Mouse (Mus musculus) MN1 (cell line): ENCODE data around the gene Nkpd1.

ENCODE experiments used
- DNase-seq: peaks from one replicate; pipeline ENCODE4 v3.0.0-alpha.2; 2016; ENCODE audit warnings: low spot score

The Nkpd1 gene

DNA sequence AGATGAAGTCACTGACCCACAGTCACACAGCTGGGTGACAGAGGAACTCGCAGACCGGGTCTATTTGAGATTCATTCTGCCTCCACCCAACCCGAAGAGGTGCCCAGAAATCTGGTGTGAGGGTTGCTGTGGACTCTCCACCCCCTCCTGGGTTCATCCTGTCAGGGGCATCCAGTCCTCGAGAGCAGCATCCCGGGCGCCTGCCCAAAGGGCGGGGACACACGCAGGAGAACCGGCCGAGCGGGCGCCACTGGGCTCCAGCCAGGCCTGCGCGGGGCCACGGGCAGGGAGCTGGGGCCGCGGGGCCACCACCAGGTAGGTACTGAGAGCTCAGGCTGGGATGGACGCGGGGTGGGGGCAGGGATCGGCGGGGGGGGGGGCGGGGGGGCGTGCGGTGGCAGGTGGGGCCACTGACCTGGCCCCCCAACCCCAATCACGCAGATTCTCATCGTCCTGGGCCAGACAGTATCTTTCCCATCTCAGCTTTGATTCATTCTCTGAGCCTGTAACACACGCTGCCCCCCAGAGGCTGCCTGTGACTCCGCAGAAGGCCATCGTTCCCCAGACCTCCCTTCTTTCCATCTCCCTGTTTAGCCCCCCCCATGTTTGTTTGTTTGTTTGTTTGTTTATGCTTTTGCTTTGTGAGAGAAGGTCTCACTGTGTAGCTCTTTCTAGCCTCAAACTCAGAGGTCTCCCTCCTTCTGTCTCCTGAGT, at the start of gene Nkpd1:
Gene Nkpd1, plus strand, starts transcription at position 187 of the 714 bp plus-strand sequence.
- DNase-seq: no peak

DNA sequence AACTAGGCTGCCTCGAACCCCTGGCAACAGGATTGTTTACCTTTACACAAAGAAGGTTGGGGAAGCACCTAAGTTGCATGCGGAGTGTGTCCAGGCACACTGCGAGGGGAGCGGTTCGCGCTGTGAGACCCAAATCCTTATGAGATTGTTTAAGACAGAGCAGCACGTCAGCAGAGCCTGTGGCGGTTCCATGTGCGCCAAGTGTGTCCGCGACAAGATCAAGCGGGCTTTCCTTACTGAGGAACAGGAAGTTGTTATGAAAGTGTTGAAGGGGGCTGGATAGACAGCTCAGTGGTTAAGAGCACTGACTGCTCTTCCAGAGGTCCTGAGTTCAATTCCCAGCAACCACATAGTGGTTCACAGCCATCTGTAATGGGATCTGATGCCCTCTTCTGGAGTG, 49.4 kb upstream of the Nkpd1 start:
- DNase-seq: no peak

DNA sequence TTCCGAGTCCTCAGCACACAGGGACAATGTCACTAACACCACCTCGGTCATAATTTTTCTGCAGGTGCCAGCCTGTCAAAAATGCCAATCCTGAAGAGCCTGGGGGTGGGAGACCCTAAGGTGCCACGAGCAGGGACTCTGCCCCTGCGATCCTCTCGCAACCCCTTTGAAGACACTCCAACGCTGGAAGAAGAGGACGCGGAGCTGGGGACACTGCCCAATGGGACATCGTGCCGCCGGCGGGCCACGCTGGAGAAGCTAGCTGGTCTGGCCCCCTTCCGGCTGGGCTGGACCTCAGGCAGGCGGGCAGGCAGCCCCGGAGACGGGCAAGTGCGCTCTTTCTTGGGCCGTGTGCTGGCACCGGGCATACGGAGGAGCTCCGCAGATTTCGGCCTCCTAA, 48.2 kb upstream of the Nkpd1 start:
- DNase-seq: no peak

DNA sequence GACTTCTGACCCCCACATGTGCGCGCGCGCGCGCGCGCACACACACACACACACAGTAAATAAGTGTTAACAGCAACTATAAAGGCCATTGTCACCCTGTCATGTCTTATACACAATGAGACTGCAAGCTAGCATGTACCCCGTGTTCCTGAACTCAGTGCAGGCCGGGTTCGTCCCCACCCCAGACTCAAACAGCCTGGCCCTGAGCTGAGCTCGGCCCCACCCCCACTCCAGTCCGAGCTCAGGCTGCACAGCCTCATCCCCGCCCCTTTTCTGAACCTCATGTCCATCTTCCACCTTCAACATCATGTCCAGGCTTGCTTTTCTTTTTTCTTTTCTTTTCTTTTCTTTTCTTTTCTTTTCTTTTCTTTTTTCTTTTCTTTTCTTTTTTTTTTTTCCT, 47.3 kb upstream of the Nkpd1 start:
- no peak for DNase-seq

DNA sequence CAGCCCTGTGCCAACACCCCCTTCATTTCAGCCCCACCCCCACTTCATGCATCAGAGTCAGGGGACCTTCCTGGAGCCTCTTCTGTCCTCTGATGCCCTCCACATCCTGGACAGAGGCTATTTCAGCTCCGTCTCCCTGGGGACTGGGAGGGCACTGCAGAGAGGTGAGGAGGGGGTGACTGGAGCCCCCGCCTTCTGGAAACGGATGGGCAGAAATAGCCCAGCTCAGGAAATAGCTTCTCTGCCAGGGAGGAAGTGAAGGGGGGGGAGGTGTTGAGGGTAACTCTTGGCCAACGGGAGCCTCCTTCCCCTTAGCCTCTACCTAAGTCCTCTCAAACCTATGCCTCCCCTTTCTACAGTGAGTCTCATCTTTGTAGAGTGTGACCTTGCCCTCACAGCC, 45.2 kb upstream of the Nkpd1 start:
- no peak for DNase-seq

DNA sequence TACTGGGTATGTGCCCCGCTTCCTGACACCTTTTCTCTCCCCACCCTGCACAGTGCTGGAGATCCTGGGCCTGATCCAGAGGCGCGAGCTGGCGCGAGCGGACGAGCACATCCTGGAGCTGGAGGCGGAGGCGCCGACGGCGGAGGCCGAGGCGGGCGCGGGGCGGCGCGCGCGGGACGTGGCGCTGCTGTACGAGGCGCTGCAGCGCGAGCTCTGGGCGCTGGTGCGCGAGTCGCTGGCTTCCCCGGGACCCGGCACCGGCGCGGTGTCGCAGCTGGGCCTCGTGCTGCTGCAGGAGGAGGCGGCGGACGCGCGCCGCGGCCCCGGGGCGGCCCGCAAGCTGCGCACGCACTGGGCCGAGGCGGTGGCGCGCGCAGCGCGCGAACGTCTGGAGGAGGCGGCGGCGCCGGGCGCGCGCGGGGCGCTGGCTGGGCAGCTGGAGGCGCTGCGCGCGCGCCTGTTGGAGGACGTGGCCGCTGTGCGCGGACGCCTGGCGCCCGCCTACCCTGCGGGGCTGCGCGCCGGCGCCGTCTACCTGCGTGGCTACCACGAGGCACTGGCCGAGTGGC, 43.7 kb upstream of the Nkpd1 start:
- no peak for DNase-seq

DNA sequence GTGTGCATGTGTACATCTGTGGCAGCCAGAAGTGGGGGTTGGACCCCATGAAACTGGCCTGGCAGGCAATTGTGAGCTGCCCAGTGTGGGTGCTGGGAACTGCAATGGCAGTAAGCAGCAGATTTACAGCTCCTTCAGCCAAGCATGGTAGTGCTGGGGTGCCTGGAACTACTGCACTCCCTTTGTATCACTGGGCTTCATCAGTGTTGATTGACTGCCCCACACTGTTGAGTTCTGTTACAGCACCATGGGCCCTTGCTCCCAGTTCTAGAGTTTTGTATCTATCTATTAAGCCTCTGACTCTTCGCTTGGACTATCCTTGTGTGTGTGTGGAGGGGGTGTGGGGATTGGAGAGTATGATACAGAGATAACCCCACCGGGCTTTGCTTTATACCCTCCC, 40.6 kb upstream of the Nkpd1 start:
- no peak for DNase-seq

DNA sequence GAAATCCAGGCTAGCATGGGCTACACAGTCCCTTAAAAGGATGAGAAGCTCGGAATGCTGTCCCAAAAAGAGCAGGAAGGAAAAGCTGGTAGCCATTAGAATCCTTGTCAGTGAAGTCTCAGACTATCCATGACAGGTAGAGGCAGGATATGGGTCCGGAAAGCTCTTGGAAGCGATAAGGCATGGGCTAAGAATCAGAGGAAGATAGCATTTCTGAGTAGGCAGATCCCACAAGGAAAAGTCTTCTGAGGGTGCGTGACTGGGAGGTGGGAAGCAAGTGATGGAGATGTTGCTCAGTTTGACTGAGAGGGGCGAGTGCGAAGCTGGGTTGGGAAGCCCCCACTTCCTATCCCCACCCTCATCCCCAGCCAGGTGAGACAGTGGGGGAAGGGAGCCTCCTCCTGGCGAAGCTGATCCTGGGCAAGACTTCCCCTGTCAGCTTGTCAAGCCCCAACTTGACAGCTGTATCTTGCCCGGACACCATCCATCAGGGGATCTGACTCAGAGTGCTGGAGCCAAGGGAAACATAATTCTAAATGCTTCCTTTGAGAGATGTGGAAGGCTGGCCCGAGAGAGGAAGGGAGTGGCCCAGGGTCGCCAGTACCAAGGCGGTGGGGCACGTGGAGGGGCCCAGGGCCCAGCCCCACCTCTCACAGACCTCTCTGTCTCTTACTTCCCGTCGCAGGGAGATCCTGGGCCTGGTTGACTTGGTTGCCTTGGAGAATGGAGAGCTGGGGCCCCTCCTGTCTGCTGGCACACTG, 39.8 kb upstream of the Nkpd1 start:
- DNase-seq: no peak

DNA sequence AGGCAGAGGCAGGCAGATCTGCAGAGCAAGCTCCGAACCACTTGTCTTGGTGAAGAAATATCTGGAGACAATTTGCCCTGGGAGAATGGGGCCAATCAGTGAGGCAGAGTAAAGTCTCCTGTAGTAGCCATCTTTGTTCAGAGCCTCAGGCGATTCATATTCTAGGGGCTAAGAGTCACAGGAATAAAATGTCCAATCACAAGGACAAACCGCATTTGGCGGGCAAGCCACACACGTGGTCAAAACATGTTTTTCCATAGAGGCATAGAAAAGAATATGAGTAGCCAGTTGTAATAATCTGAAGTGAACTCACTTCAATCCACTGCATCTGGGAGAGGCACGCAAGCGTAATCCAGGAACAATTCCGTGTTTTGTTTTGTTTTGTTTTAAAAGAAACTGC, 34.4 kb upstream of the Nkpd1 start:
- DNase-seq: no peak

DNA sequence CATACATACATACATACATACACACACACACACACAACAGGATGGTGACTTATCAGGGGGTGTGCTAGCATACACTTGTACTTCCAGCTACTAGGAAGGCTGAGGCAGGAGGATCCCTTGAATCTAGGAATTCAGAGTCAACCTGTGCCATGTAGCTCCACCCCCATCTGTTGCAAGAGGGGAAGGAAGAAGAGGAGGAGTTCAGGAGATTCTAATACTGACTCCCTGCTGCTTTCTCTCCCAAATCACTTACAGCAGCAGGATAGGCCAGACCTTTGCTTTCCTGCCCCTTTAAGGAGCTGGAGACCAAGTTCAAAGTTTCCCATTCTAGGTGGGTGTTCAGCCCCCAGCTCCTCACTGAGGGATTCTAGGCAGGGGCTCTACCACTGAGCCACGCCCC, 32.1 kb upstream of the Nkpd1 start:
- no peak for DNase-seq

DNA sequence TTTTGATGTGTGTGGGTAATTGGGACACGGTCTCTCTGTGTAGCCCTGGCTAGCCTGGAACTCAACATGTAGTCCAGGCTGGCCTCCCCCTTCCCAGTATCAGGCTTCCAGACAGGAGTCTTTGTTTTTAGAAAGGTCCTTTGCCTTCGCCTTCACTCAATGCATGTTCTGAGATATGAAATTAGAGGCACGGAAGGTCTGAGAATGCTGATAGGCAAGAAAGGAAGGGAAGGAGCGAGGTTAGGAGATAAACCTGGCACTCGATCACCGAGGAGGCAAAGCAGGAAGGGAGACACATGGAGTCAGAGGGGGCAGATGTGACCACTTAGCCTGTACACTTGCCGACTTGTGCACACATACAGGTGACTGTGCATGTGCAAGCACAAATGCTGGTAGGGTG, 31.1 kb upstream of the Nkpd1 start:
- DNase-seq: no peak

DNA sequence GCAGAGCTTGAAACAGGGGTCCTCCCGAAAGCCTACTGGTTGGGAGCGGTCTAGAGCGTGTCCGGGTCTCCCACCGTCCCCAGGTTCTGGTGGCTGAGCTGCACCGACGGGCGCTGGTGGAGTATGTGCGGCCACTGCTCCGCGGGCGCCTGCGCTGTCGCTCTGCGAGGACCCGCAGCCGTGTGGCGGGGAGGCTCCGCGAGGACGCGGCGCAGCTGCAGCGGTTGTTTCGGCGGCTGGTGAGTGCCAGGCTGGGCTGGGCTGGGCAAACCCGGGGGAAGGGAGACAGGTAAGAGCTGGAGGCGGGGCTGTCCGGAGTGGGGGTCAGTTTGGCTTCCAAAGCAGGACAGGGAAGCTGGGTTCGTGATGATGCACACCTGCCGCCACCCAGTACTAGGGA, 28.1 kb upstream of the Nkpd1 start:
- no peak for DNase-seq

DNA sequence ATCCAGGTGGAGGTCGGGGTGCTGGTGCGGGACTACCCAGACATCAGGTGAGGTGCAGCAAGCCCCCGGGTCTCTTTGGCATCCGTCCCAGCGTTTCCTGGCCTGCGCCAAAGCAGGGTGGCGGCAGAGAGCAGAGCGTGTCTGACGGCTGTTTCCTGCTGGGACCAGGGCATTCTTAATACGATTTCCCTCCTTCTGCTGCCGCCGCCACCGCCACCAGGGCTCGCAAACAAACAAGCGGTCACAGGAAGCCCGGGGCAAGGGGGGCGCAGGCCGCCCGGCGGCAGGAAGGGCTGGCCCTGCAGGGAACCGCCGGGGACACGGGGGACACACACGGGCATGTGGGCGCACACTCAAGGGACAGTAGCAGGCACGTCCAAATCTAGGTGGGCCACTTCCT, 25.9 kb upstream of the Nkpd1 start:
- DNase-seq: peak; percentile 40

DNA sequence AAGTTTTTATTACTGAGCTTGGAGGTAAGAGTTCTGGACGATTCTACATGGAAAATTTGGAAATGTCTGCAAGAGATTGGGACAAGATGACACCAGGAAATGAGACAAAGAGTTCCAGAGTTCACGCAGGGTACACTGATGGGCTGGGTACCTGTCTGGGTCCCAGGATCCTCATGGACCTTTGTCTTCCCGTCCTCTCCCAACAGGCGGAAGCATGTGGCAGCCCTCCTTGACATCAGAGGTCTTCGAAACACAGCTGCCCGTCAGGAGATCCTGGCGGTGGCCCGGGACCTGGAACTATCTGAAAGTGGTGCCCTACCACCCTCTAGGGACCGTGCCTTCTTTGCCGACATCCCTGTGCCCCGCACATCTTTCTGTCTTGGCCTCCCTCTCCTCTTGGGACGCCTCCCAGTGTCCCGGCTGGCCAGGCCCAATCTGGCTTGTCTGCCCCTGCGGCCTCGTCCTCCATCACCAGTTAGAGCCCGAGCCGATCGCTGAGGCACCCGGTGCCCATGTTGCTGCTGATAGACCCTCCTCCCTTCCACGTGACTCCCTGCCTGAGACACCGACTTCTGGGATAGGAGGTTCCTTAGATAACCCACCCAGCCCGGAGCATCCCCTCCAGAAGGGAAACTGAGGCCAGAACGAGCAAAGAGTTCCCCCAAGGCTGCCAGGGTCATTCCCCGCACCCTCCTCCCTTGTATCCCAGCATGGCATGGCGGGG, 22.7 kb upstream of the Nkpd1 start:
- no peak for DNase-seq

DNA sequence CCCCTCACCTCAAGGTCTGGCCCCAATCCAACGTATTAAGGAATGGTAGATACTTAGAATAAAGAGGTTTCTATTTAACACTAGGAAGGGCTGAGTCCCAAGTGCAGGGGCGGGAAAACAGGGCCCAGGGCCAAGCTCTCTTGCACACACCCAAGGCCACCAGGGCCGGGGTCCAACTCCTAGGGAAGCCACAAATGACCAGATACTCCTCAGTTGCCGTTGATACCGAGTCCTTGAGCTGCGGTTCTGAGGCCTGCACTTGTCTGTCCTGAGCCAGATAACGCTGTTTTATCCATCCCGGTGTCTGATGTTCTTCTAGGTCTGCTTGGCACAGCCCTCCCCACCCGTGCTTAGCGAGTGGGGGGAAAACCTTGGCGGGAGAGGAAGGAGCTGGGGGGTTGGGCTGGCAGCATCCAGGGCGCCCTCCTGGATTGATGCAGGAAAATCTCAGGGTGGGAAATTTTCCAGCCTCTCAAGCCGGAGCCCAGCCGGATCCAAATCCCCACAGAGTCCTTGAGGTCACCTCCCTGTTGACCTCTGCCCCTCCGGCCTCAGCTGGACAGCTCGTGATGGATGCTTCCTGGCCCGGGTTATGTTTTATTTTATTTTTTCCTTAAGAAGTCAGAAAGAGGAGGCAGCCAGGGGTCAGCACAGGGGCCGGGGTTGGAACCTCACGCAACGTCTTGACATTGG, 22.0 kb upstream of the Nkpd1 start:
- no peak for DNase-seq

DNA sequence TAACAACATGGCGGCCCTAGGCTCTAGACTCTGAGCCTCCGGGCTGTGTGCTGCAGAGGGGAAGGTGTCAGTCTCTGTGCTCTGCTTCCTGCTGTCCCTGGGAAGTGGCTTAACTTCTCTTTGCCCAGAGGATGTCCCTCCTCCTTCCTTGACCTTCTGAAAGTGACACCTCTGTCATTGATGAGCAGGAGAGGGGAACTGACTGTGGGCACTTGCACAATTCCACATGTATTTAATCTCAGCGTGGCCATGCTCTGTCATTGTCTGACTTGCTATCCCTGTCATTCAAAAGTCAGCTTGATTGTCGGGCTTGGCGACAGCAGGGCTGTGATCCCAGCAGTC, 21.5 kb upstream of the Nkpd1 start:
- no peak for DNase-seq

DNA sequence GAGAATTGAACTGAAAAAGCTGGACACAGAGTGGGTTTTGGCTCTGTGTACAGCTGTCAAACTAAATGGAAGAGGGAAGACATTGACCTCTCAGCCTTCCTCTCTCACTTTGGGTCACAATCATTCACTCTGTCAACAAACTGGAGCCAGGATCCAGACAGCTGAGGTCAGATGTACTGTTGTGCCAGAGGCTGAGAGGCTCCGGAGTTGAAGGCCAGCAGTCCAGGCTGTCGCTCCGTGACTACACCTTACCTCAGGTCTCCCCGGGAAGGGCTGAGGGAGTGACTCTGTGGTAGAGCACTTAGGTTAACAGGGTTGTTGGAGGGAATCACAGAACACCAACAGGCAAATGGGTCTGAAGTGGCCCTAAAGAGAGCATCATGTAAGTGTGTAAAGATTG, 19.3 kb upstream of the Nkpd1 start:
- no peak for DNase-seq

DNA sequence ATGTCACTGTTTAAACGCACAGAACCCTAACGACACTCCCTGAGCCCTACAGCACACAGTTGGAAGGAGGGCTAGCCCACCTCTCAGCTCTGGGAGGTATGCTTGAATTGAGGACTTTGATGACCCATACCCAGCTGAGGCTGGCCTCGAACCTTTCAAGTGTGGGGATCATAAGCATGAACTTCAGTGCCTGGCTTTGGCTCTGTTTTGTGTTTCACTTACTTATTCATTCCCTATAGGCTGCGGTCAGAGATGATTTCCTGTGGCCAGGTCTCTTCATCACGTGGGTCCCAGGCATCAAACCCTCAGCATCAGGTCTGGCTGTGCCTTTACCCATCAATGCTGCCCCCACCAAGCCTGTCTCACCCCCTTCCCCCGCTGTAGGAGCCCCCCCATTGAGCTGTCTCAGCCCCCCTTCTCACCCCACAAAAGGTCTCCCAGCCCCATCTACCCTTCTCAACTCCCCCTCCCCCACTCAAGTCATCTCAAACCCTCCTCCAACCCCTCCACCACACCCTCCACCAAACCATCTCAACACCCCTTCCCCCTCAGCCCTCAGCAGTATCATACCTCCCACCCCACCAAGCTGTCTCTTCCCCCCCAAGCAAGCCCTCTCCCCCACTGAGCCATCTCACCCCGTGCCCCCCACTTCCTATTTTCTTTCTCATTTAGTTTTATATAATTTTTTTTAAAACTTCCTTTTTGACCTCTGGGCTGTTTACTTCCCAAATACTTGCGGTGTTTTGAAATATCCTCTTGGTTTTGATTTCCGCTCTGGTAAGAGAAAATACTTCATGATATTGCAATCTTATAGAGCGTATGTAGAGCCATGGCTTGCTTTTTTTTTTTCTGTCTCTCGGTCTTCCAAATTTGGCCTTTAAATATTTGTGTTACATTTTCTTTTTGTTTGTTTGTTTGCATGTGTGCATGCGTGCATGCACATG, 16.9 kb upstream of the Nkpd1 start:
- DNase-seq: no peak

DNA sequence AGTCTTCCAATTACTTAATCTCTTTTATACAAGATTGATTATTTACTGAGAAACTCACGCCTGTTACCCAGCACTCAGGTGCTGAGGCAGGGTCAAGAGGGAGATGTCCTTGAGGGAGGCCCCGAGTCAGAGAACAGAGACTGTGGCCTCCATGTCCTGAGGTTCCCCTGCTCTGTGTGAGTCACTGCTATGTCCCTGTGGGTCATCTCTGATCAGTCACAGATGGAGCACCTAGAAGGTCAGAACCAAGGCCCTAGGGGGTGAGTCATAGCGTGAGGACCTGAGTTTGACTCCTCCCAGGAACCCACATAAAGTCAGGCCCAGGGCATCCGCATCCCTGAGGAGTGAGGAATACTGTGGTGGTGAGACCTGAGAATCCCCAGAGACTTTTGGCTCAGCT, 16.0 kb upstream of the Nkpd1 start:
- DNase-seq: no peak

DNA sequence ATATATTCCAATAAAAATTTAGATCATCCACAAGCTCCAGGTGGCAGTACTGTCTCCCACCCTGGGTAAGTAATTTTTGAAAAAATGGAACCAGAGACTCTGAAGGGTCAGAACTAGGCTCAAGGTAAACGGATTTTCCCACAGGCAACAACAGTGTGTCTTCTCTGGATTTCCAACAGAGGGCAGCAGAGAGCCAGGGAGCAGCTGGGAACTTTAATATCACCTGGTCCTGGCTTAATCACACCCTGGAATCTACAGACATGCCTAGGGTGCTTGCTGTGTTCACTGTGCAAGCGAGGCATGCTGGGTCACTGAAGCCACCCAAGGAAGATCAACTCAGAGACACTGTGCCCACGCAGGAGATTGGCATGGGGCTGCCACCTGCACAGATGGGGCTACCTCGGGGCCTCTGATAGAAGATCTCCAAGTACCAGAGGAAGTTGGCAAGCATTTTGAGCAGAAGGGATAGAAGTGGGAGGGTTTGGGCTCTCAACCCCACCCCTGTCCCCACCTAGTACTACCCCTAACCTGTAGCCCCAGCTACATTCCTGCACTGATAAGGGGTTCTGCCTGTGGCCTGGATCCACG, 14.1 kb upstream of the Nkpd1 start:
- peak; percentile 34 for DNase-seq

DNA sequence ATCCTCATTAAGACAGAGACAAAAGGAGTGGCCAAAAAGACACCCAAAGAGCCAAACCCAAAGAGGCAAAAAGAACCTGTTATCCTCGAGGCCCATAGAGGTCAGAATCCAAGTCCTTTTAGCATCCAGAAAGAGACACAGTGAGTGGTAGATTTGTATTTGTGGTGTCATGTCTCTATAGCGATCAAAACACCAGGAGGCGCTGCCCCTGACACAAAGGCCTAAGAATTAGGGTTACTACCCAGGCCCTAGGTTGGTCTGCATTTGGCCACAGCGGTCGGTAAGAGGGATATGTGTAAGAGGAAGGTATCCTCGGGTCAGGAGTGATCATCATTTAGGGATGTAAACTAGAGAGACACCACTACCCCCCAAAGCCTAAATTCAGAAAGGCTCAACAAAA, 11.3 kb upstream of the Nkpd1 start:
- DNase-seq: peak; percentile 11
